Mouse (Mus musculus): ENCODE measurements around the gene Slf1. TPM values are rescaled to one million over a fixed set of nuclear protein-coding genes. Genes with fewer than 3 reads are reported as not detected.
A peak's percentile ranks its signal among the peaks of the same experiment; 100 is the strongest.
"Not testable (repeated sequence)": the region's sequence is repeated elsewhere in the genome, so short reads cannot be mapped to it uniquely, and the experiment has no call there.

Slf1 gene
- polyA plus RNA-seq, 1 experiment from 2014 or later: 25.6 TPM

DNA sequence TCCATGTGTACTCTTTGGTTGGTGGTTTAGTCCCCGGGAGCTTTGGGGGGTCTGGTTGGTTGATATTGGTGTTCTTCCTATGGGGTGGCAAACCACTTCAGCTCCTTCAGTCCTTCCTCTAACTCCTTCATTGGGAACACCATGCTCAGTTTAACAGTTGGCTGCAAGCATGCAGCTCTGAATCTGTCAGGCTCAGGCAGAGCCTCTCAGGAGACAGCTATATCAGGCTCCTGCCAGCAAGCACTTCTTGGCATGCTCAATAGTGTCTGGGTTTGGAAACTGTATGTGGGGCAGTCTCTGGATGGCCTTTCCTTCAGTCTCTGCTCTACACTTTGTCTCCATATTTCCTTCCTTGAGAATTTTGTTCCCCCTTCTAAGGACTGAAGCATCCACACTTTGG is 42.4 kb downstream of the Slf1 start:
- H3K4me1 ChIP-seq (ENCODE audit: control insufficient read depth, insufficient read depth, low read depth, low read length); H3K27me3 ChIP-seq (replicated peaks; ENCODE audit: control insufficient read depth, insufficient read depth, low read length); H3K4me3 ChIP-seq (ENCODE audit: low read length); H3K4me2 ChIP-seq (ENCODE audit: low read length); H3K36me3 ChIP-seq (ENCODE audit: control insufficient read depth, insufficient read depth, low read length); ATAC-seq; H3K9me3 ChIP-seq (ENCODE audit: control insufficient read depth, low read length); H3K9ac ChIP-seq (ENCODE audit: low read depth, low read length); H3K27ac ChIP-seq (ENCODE audit: low read depth, low read length): not testable (repeated sequence)
- 96% methylated on average over 1 of the region's 1 CpGs for WGBS

DNA sequence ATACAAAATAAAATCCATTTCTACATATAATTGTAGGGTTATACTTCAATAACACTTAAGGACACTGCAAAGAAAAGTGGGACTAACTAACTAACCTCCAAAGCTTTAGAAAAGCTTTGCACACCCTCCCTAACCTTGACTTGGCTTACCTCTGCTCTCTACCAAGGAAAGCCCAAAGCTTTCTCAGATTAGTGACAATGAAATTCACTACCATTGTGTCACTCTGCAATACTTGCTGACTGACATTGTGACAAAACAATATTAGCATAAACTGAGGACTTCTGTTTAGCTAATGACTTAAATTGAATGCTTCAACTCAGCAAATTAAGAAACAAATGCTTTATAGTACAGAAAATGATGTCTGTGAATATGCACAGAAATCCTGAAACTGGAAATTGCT is 63.2 kb downstream of the Slf1 start:
- Histone ChIP-seq H3K36me3 (ENCODE audit: control insufficient read depth, insufficient read depth, low read length) (peaks cover 1% of the 10 kb centered on the region; the same call in 1 of the 2 replicates), H3K27me3 (replicated peaks; ENCODE audit: control insufficient read depth, insufficient read depth, low read length) (no peaks in the 10 kb centered on the region), H3K4me1 (ENCODE audit: control insufficient read depth, insufficient read depth, low read depth, low read length) (no peaks in the 10 kb centered on the region), H3K4me3 (ENCODE audit: low read length) (no peak overlapping the region), H3K9ac (ENCODE audit: low read depth, low read length) (no peak overlapping the region), H3K9me3 (ENCODE audit: control insufficient read depth, low read length) (0 out of 2 replicates have a peak, but pooled peaks cover 2% of the 10 kb centered on the region), H3K27ac (ENCODE audit: low read depth, low read length) (no peak overlapping the region), H3K4me2 (ENCODE audit: low read length) (no peak overlapping the region)
- no peak for ATAC-seq

DNA sequence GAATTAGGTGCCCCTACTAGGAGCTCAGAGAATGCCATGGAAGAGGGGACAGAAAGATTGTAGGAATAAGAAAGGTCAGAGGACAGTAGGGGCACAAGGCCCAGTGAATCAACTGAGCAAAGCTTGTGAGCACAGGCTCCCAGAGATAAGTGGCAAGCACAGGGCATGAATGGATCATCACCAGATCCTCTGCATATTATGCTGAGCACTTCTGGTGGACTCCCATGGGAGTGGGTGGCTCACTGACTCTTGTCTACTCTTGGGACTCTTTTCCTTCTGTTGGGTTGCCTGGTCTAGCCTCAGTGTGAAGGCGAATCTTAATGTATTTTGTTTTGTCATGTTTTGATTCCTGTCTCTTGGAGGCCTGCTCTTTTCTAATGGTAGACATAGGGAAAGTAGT is 66.4 kb downstream of the Slf1 start:
- Histone ChIP-seq H3K4me1 (ENCODE audit: control insufficient read depth, insufficient read depth, low read depth, low read length) (no peaks in the 10 kb centered on the region), H3K27me3 (replicated peaks; ENCODE audit: control insufficient read depth, insufficient read depth, low read length) (no peaks in the 10 kb centered on the region), H3K4me3 (ENCODE audit: low read length) (no peak overlapping the region), H3K9me3 (ENCODE audit: control insufficient read depth, low read length) (no peaks in the 10 kb centered on the region), H3K27ac (ENCODE audit: low read depth, low read length) (no peak overlapping the region), H3K36me3 (ENCODE audit: control insufficient read depth, insufficient read depth, low read length) (no peaks in the 10 kb centered on the region), H3K4me2 (ENCODE audit: low read length) (no peak overlapping the region), H3K9ac (ENCODE audit: low read depth, low read length) (no peak overlapping the region)
- WGBS: 100% methylated on average over 1 of the region's 1 CpGs
- no peak for ATAC-seq

DNA sequence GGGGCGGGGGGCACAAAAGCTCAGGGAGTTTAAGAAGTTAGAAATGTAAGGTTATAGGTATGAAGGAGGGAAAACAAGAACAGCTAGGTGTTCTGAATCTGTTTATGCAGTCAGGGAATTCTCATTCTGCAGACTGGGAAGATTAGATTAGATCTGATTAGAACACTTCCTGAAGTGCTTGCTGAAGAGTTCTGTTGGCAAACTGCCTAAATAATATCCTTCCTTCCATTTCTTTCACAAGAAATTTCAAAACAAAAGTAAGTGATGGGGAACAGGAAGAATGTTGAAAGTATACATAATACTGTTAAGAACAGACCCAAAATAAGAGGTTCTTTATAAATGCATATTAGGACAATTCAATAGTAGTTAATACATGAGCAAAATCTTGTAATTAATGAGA is 72.1 kb downstream of the Slf1 start:
- no peak overlapping the region for H3K4me3 ChIP-seq (ENCODE audit: low read length)
- no peaks in the 10 kb centered on the region for H3K36me3 ChIP-seq (ENCODE audit: control insufficient read depth, insufficient read depth, low read length)
- WGBS: 97% methylated on average over 1 of the region's 1 CpGs
- H3K9me3 ChIP-seq (ENCODE audit: control insufficient read depth, low read length): no peaks in the 10 kb centered on the region
- no peak overlapping the region for H3K9ac ChIP-seq (ENCODE audit: low read depth, low read length)
- no peaks in the 10 kb centered on the region for H3K27me3 ChIP-seq (replicated peaks; ENCODE audit: control insufficient read depth, insufficient read depth, low read length)
- no peak overlapping the region for H3K4me2 ChIP-seq (ENCODE audit: low read length)
- no peak overlapping the region for H3K27ac ChIP-seq (ENCODE audit: low read depth, low read length)
- H3K4me1 ChIP-seq (ENCODE audit: control insufficient read depth, insufficient read depth, low read depth, low read length): no peaks in the 10 kb centered on the region
- ATAC-seq: no peak

DNA sequence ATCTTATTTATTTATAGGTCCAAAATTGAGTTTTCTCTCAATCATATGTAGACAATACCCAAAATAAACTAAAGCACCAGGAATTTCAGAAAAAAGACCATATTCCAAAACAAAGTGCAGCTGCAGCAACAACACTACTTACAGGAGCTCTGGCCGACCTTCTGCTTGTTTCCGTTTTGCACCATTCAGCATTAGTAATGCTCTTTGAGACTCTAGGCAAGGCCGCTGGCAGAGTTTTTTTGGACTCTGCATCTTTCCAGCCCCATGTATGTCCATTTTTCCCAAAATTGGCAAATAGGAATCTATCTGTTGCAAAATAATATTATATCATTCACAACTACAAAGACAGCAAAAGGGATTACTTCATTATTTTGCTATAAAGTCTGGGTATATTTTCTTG is 85.5 kb downstream of the Slf1 start:
- WGBS: 74% methylated on average over 3 of the region's 3 CpGs
- H3K4me1 ChIP-seq (ENCODE audit: control insufficient read depth, insufficient read depth, low read depth, low read length): no peaks in the 10 kb centered on the region; the same call in 1 of the 2 replicates
- no peak for ATAC-seq

DNA sequence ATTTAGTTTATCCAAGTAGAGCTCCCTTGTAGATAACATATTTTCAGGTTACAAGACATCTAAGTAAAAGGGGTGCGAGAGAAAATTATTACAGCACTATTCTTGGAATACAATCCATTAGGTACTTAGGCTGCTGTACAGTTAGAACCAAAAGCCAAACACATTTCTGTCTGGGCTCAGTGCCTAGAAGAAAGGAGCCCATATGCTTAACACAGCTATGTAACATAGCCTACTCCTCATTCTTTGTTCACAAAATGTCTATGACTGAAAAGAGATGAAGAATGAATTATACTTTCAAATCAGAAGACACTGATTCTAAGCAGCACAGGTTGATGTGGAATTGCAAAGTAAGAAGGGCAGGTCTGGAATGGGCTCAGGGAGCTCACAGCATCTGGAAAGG is 86.8 kb downstream of the Slf1 start:
- no peaks in the 10 kb centered on the region; the same call in 1 of the 2 replicates for H3K4me1 ChIP-seq (ENCODE audit: control insufficient read depth, insufficient read depth, low read depth, low read length)
- 70% methylated on average over 1 of the region's 1 CpGs for WGBS
- no peaks in the 10 kb centered on the region for H3K9me3 ChIP-seq (ENCODE audit: control insufficient read depth, low read length)
- H3K4me3 ChIP-seq (ENCODE audit: low read length): no peak overlapping the region
- H3K27ac ChIP-seq (ENCODE audit: low read depth, low read length): no peak overlapping the region
- ATAC-seq: peak; percentile 53; the same call in 1 of the 2 replicates
- H3K27me3 ChIP-seq (replicated peaks; ENCODE audit: control insufficient read depth, insufficient read depth, low read length): no peaks in the 10 kb centered on the region
- H3K9ac ChIP-seq (ENCODE audit: low read depth, low read length): no peak overlapping the region
- H3K4me2 ChIP-seq (ENCODE audit: low read length): no peak overlapping the region
- no peaks in the 10 kb centered on the region for H3K36me3 ChIP-seq (ENCODE audit: control insufficient read depth, insufficient read depth, low read length)

More for the DNA sequence above, 85.5 kb downstream of the Slf1 start:
- no peaks in the 10 kb centered on the region for H3K9me3 ChIP-seq (ENCODE audit: control insufficient read depth, low read length)
- no peaks in the 10 kb centered on the region for H3K36me3 ChIP-seq (ENCODE audit: control insufficient read depth, insufficient read depth, low read length)
- H3K4me3 ChIP-seq (ENCODE audit: low read length): no peak overlapping the region
- H3K27me3 ChIP-seq (replicated peaks; ENCODE audit: control insufficient read depth, insufficient read depth, low read length): no peaks in the 10 kb centered on the region
- no peak overlapping the region for H3K27ac ChIP-seq (ENCODE audit: low read depth, low read length)
- no peak overlapping the region for H3K9ac ChIP-seq (ENCODE audit: low read depth, low read length)
- H3K4me2 ChIP-seq (ENCODE audit: low read length): no peak overlapping the region

DNA sequence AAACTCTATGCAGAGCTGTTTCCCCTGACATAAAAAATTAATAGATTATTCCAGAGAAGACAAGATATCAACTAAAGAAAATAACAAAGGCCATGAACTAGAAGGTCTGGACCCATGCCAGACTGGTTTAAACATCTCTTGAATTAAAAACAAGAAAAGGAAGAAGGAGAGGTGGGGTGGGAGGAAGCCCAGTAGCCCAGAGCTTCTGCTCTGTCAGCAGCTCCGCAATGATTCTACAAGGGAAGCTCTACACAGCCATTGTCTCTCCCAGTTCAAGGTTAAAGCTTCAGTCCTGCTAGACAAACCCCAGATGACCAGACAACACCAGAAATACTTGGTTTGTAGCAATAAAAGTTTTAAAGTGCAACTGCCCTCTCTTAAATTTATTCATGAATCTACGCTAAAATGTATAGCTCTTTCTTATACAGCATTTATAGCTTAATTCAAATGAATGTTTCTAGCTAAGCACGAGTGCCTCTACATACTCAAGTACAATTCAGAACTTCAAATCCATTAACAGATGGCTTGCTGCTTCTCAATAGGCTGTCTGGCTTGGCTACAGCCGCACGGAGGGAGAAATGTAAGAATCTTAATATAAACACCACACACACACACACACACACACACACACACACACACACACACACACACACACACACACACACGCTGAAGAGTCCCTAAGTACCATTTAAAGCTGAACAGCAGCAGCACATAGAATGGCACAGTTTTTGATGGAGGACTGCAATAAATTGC is 87.9 kb downstream of the Slf1 start:
- Histone ChIP-seq H3K4me3 (ENCODE audit: low read length) (no peak overlapping the region), H3K27ac (ENCODE audit: low read depth, low read length) (no peak overlapping the region), H3K4me2 (ENCODE audit: low read length) (no peak overlapping the region), H3K36me3 (ENCODE audit: control insufficient read depth, insufficient read depth, low read length) (no peaks in the 10 kb centered on the region), H3K9ac (ENCODE audit: low read depth, low read length) (no peak overlapping the region), H3K27me3 (replicated peaks; ENCODE audit: control insufficient read depth, insufficient read depth, low read length) (no peaks in the 10 kb centered on the region), H3K9me3 (ENCODE audit: control insufficient read depth, low read length) (no peaks in the 10 kb centered on the region), H3K4me1 (ENCODE audit: control insufficient read depth, insufficient read depth, low read depth, low read length) (no peaks in the 10 kb centered on the region; the same call in 1 of the 2 replicates)
- 40% methylated on average over 6 of the region's 6 CpGs for WGBS
- ATAC-seq: peak; percentile 79

DNA sequence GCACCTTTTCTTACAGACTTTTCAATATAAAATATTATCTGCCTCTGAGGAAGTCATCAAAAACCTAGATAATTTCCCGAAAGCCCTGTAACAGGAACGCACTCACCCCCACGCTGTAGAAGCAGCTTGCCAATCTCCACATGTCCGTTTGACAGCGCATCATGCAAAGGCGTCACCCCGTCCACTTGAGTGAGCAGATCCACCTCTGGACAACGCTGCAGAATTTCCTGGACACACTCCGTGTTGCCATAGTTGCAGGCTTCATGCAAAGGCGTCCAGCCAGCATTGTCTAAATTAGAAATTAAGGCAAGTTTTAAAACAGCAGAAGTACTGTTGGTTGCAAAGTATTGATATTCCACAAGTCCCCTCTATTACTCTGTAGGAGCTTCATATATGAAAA is 88.9 kb downstream of the Slf1 start:
- Histone ChIP-seq H3K9ac (ENCODE audit: low read depth, low read length) (no peak overlapping the region), H3K4me1 (ENCODE audit: control insufficient read depth, insufficient read depth, low read depth, low read length) (no peaks in the 10 kb centered on the region; the same call in 1 of the 2 replicates), H3K36me3 (ENCODE audit: control insufficient read depth, insufficient read depth, low read length) (no peaks in the 10 kb centered on the region), H3K9me3 (ENCODE audit: control insufficient read depth, low read length) (no peaks in the 10 kb centered on the region), H3K4me2 (ENCODE audit: low read length) (peak overlapping the region; percentile 37; the same call in 1 of the 2 replicates), H3K27me3 (replicated peaks; ENCODE audit: control insufficient read depth, insufficient read depth, low read length) (no peaks in the 10 kb centered on the region), H3K4me3 (ENCODE audit: low read length) (no peak overlapping the region), H3K27ac (ENCODE audit: low read depth, low read length) (no peak overlapping the region)
- 39% methylated on average over 10 of the region's 10 CpGs for WGBS
- peak; percentile 83 for ATAC-seq

DNA sequence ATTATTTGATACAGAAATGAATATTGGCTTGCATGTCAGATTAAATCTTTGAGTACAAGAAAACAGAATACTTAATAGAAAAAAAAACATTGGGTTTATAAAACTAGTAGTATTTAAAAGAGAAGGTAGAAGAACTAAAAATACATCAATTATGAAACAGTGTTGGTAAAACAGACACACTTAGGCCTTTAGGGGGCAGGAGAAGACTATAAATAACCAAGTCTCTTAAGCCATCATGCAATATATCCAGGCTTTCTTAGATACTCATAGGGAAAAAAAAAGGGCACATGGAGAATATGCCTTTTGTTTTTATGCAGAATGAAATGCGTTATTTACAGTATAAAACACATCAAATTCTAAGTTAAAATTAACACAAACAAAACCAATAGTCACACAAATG is 89.9 kb downstream of the Slf1 start:
- ATAC-seq: 0 out of 2 replicates have a peak, but pooled peaks have one; percentile 66
- Histone ChIP-seq H3K4me1 (ENCODE audit: control insufficient read depth, insufficient read depth, low read depth, low read length) (no peaks in the 10 kb centered on the region; the same call in 1 of the 2 replicates), H3K4me3 (ENCODE audit: low read length) (no peak overlapping the region), H3K27ac (ENCODE audit: low read depth, low read length) (no peak overlapping the region), H3K27me3 (replicated peaks; ENCODE audit: control insufficient read depth, insufficient read depth, low read length) (no peaks in the 10 kb centered on the region), H3K9me3 (ENCODE audit: control insufficient read depth, low read length) (no peaks in the 10 kb centered on the region), H3K4me2 (ENCODE audit: low read length) (no peak overlapping the region), H3K36me3 (ENCODE audit: control insufficient read depth, insufficient read depth, low read length) (no peaks in the 10 kb centered on the region), H3K9ac (ENCODE audit: low read depth, low read length) (no peak overlapping the region)
- WGBS: 66% methylated on average over 1 of the region's 1 CpGs
